Mouse (Mus musculus) spleen, adult 2 months (tissue): ENCODE data around the gene Fkrp. TPM values are rescaled to one million over a fixed set of nuclear protein-coding genes. Genes with fewer than 3 reads are reported as not detected.

Source experiments
- DNase-seq, 2 experiments: peaks; one replicate each; pipeline versions ENCODE4 v3.0.0 to v3.0.0-alpha.2; 2012 to 2021; ENCODE audit warnings: low spot score in 2 of 2, low read depth in 1 of 2
- H3K27ac ChIP-seq: fragments of 200-500 bp; 2 replicates; pipeline ENCODE4 v1.5.1; 2012; ENCODE audit warnings: low read length, inconsistent platforms; ENCODE audit not compliant: insufficient read depth
- H3K27me3 ChIP-seq: fragments of 200-500 bp; 2 replicates; pipeline ENCODE4 v1.6.1; 2012; ENCODE audit warnings: mild to moderate bottlenecking, moderate library complexity, low read length, inconsistent platforms; ENCODE audit not compliant: control insufficient read depth, insufficient read depth
- H3K36me3 ChIP-seq: fragments of 200-500 bp; 2 replicates; pipeline ENCODE4 v1.6.1; 2012; ENCODE audit warnings: mild to moderate bottlenecking, low read length, inconsistent platforms; ENCODE audit not compliant: control insufficient read depth, insufficient read depth
- H3K4me1 ChIP-seq: fragments of 200-500 bp; 2 replicates; pipeline ENCODE4 v1.6.1; 2011; ENCODE audit warnings: inconsistent platforms; ENCODE audit not compliant: control insufficient read depth, insufficient read depth, insufficient read length
- H3K4me3 ChIP-seq: fragments of 200-500 bp; 2 replicates; pipeline ENCODE4 v1.5.1; 2011; ENCODE audit warnings: mild to moderate bottlenecking, inconsistent platforms; ENCODE audit not compliant: insufficient read depth, insufficient read length; ENCODE audit errors: extremely low read depth
- CTCF ChIP-seq: fragments of 200-500 bp; IDR thresholded peaks from 2 replicates; pipeline ENCODE4 v1.5.1; 2011; ENCODE audit warnings: mild to moderate bottlenecking, inconsistent platforms; ENCODE audit not compliant: insufficient read depth, insufficient read length, insufficient replicate concordance; ENCODE audit errors: extremely low read depth
- POLR2A ChIP-seq: fragments of 200-500 bp; IDR thresholded peaks from 2 replicates; pipeline ENCODE4 v1.6.1; 2011; ENCODE audit warnings: low read depth, low read length, inconsistent platforms
- WGBS: fragments of 180-500 bp; shearing (Covaris S2); methylation state at CpG from one replicate; pipeline ENCODE4 v1.1.7; 2018; 5-methylcytosine and 5-hydroxymethylcytosine counted together
- polyA plus RNA-seq: library from polyadenylated mRNA; depleted of rRNA; stranded (reverse); fragments of >200 nt; gene quantifications from 2 replicates; pipeline ENCODE4 v1.2.3, GENCODE M21; 2012

Fkrp gene
- polyA plus RNA-seq, 1 experiment = 28.6 TPM

DNA sequence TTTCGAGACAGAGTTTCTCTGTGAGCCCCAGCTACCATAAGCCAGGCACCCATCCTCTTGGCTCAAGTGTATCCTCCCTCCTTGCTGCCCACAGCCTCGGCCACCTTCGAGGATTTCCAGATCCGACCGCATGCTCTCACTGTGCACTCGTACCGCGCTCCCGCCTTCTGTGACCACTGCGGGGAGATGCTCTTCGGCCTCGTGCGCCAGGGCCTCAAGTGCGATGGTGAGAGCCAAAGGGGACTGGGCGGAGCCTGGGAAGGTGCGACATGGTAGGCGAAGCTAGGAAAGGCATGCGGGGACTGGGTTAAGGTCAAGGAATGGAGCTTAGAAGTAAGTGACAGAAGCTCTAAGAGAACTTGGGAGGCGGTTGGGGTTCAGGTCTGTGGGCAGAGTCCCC is 31.0 kb upstream of the Fkrp start:
- DNase-seq = no peak
- H3K4me3 ChIP-seq = no peak overlapping the region
- H3K27me3 ChIP-seq = no peaks in the 10 kb centered on the region
- H3K27ac ChIP-seq = no peak overlapping the region
- peaks cover 43% of the 10 kb centered on the region for H3K36me3 ChIP-seq
- WGBS = 91% methylated on average over 19 of the region's 19 CpGs
- H3K4me1 ChIP-seq = peaks cover 2% of the 10 kb centered on the region
- TF ChIP-seq POLR2A = no peak
- TF ChIP-seq CTCF = no peak

DNA sequence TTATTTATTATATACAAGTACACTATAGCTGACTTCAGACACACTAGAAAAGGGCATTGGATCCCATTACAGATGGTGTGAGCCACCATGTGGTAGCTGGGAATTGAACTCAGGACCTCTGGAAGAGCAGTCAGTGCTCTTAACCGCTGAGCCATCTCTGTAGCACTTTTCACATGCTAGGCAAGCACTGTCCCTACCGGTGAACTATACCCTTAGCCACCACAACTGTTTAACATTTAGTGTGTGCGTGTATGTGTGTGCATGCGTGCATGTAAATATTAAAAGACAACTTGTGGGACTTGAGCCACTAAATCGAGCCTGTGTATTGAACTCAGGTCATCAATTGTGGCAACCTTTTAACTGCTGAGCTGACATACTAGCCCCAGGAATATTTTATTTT is 30.2 kb upstream of the Fkrp start:
- peaks cover 39% of the 10 kb centered on the region for H3K36me3 ChIP-seq
- H3K27ac ChIP-seq = no peak overlapping the region
- peaks cover 7% of the 10 kb centered on the region for H3K4me1 ChIP-seq
- 96% methylated on average over 5 of the region's 5 CpGs for WGBS
- no peaks in the 10 kb centered on the region for H3K27me3 ChIP-seq
- H3K4me3 ChIP-seq = no peak overlapping the region
- no peak for DNase-seq
- TF ChIP-seq POLR2A = no peak
- no peak for TF ChIP-seq CTCF

DNA sequence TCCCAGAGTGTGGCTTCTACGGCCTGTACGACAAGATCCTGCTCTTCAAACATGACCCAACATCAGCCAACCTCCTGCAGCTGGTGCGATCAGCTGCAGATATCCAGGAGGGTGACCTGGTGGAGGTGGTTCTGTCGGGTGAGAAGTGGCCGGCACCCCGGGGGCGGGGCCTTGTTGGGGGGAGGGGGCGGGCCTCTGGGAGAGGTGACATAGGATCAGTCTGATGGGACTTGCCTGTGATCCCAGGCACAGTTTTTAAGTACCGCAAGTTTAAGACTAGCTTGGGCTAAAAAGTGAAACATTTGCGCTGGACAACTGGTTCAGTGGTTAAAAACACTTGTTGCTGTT is 29.3 kb upstream of the Fkrp start:
- no peaks in the 10 kb centered on the region for H3K27me3 ChIP-seq
- H3K4me3 ChIP-seq = peak overlapping the region; percentile 82
- DNase-seq = no peak
- no peak for TF ChIP-seq CTCF
- TF ChIP-seq POLR2A = no peak
- 19% methylated on average over 10 of the region's 10 CpGs for WGBS
- peak overlapping the region; percentile 97 for H3K27ac ChIP-seq
- H3K36me3 ChIP-seq = peaks cover 35% of the 10 kb centered on the region
- H3K4me1 ChIP-seq = peaks cover 14% of the 10 kb centered on the region

DNA sequence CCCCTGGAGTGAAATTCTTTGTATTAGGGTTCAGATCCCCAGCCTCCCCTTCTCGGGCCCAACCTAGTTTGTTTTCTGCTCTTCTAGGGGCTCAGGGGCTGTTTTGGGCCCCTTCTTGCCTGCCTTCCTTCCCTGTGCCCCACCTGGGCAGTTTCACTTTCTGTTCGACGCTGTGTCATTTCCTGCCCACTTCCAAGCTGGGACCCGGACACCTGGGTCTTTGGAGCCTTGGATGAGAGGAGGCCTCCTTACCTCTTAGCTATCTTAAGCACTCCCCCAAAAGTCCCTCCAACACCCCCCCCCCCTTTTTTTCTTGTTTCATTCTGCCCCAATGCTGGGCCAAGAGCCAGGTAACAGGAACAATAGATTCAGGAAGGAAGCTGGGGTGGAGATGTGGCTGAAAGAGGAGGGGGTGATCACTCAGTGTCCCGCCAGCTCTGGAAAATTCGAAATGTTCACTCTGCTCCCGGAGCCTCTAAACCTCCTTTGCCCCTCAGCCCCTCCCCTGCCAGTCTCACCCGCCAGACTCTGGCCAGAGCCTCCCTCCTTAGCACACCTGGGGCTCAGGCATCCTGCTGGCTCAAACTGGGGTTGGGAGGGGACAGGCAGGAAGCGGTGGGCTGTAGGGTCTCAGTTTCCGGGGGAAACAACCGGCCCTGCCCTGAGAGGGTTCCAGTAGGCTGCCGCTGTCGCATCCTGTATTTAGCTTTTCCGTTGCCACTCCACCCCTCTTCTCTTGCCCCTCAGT is 28.7 kb upstream of the Fkrp start:
- TF ChIP-seq CTCF (no peak), POLR2A (no peak)

DNA sequence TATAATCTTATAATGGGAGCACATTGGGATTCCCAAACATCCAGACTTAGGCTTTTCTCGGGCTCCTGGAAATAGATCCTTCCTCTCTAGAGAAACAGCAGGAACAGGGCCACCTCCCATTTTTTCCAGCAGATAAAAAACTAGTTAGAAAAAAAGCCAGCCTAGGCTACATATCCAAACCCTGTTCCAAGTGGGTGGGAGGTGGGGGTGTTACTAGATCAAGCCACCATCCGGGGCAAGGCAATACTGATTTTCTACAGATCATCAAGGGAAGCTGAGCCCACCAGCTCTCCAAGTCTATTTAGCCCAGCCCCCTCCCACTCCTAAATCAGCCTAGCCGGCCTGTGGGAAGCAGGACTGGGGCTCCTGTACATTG is 28.2 kb upstream of the Fkrp start:
- Histone ChIP-seq H3K36me3 (peaks cover 31% of the 10 kb centered on the region), H3K4me1 (peaks cover 25% of the 10 kb centered on the region), H3K4me3 (peak overlapping the region; percentile 82), H3K27me3 (no peaks in the 10 kb centered on the region), H3K27ac (peak overlapping the region; percentile 97)
- no peak for TF ChIP-seq CTCF
- no peak for TF ChIP-seq POLR2A
- no peak for DNase-seq
- 8% methylated on average over 3 of the region's 3 CpGs for WGBS

More for the DNA sequence above, 28.7 kb upstream of the Fkrp start:
- H3K36me3 ChIP-seq = peaks cover 32% of the 10 kb centered on the region
- peak overlapping the region; percentile 97 for H3K27ac ChIP-seq
- H3K4me3 ChIP-seq = peak overlapping the region; percentile 82
- H3K27me3 ChIP-seq = no peaks in the 10 kb centered on the region
- peak in 1 of 2 experiments; percentile 79 for DNase-seq
- H3K4me1 ChIP-seq = peaks cover 19% of the 10 kb centered on the region
- 4% methylated on average over 14 of the region's 14 CpGs for WGBS

DNA sequence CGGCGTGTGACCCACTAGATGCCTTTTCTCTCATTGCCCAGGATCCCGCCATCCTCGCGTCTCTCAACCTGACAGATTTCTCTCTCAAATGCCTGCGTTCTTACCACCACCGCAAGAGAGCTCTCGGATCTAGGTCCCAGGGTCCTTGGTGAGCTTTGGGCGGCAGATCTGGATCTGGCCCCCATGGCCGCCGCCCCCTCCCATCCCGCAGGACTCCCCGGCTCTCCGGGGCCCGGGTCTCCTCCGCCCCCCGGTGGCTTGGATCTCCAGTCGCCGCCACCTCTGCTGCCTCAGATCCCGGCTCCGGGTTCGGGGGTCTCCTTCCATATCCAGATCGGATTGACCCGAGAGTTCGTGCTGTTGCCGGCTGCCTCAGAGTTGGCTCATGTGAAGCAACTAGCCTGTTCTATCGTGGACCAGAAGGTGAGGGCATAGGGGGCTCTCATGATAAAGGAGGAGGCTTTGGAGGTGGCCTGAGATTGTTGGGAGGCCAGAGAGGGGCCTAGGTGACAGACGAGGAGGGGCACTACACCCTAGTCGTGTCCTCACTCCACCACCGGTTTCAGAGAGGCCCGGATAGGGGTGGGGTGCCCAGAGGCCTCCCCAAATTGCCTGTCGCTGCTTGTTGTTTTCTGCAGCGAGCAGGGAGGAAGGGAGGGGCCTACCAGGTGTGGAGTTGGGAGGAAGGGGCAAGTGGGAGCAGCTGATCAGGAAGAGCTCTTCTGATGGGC is 27.1 kb upstream of the Fkrp start:
- peaks cover 24% of the 10 kb centered on the region for H3K36me3 ChIP-seq
- peak in 1 of 2 experiments; percentile 74 for DNase-seq
- peak overlapping the region; percentile 97 for H3K27ac ChIP-seq
- H3K4me1 ChIP-seq = peaks cover 34% of the 10 kb centered on the region
- no peaks in the 10 kb centered on the region for H3K27me3 ChIP-seq
- 1% methylated on average over 33 of the region's 33 CpGs for WGBS
- peak overlapping the region; percentile 82 for H3K4me3 ChIP-seq
- TF ChIP-seq POLR2A (peak; percentile 75), CTCF (no peak)

DNA sequence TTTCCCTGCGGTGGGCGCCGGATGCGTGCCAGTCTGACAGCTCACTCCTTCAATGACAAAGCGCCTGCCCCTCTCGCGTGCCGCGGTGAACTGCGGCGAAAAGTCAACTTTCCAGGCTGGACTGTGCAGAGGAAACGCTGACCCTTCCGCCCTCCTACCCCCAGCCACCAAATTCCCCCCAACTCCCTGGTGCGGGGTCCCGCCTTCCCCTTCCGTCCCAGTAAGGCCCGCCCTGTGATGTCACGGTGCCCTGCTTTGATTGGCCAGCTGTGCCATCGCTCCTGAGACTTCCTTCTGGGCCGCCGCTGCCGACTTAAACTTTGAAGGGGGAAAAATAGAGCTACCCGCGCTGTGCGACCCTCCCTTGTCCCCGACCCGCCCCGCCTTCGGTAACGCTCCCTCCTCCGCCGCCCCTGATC is 26.1 kb upstream of the Fkrp start, which contains the start of gene Prkd2:
Gene Prkd2 (plus strand): TSS at position 258 of the 419 bp plus-strand sequence.
- Histone ChIP-seq H3K4me3 (peak within 1 kb of the TSS; percentile 82), H3K27ac (peak within 1 kb of the TSS; percentile 97), H3K27me3 (no peaks in the 10 kb centered on the region), H3K4me1 (peaks cover 44% of the 10 kb centered on the region), H3K36me3 (peaks cover 18% of the 10 kb centered on the region)
- peak; percentile 57 to 94 for DNase-seq
- no peak for TF ChIP-seq CTCF
- peak; percentile 20 for TF ChIP-seq POLR2A
- under 1% methylated on average over 31 of the region's 32 CpGs for WGBS
